In the genomic region with DNA sequence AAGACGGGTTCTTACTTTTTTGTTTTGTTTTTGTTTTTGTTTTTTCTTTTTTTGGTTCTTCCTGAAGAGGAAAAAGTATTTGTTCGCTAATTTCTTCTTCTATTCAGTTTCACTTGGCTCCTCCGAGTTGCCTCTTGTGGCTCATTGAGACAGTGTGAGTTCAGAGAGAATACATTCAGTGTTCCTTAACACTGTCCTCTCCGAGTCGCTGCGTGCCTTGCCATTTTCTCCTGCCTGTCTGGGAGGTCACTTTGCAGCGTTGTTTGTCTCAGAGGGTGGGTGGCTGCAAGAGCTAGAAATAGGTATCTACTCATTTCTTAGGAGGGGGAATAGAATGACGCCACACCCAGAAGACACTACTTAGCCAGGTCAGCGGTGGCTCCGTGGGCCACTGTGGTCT, we compare ENCODE assay signal across 10 mouse cellular contexts.
DNase-seq lines count a peak whose midpoint lies in the region; ATAC-seq and TF ChIP-seq lines count a peak whose summit lies in the region.
"Had no signal": no experiment of that assay in that cellular context is flagged by ENCODE, and none has a peak within 500 bp of the region (broad histone marks: within the 10 kb centered on the region; RNA-seq: fewer than 3 reads in every experiment).

No protein-coding gene starts in this region.

- TF ChIP-seq CTCF in midbrain, postnatal 0 days (IDR thresholded peaks at IDR 0.05): no peak

- H3K27ac ChIP-seq in kidney, embryonic 14.5 days (ENCODE audit: low read depth, low read length): no peak overlapping the region
- no peak overlapping the region for H3K27ac ChIP-seq in midbrain, postnatal 0 days (ENCODE audit: low read depth, low read length)
- no peak overlapping the region for H3K27ac ChIP-seq in midbrain, embryonic 13.5 days
- no peak overlapping the region for H3K27ac ChIP-seq in hindbrain, embryonic 14.5 days
- no peak overlapping the region for H3K27ac ChIP-seq in stomach, embryonic 15.5 days

- no peaks in the 10 kb centered on the region for H3K4me1 ChIP-seq in kidney, embryonic 14.5 days (ENCODE audit: control insufficient read depth, insufficient read depth, low read length)
- H3K4me1 ChIP-seq in midbrain, postnatal 0 days (ENCODE audit: insufficient read depth, low read length): no peaks in the 10 kb centered on the region
- H3K4me1 ChIP-seq in midbrain, embryonic 13.5 days (replicated peaks): no peaks in the 10 kb centered on the region
- 0 out of 2 replicates have a peak, but pooled peaks cover 2% of the 10 kb centered on the region for H3K4me1 ChIP-seq in hindbrain, embryonic 14.5 days (replicated peaks; ENCODE audit: control insufficient read depth, insufficient read depth, low read length)
- no peaks in the 10 kb centered on the region for H3K4me1 ChIP-seq in stomach, embryonic 15.5 days

- no peaks in the 10 kb centered on the region for H3K27me3 ChIP-seq in kidney, embryonic 14.5 days (ENCODE audit: control insufficient read depth, insufficient read depth, low read length)
- H3K27me3 ChIP-seq in midbrain, postnatal 0 days (ENCODE audit: insufficient read depth, low read length): no peaks in the 10 kb centered on the region
- no peaks in the 10 kb centered on the region for H3K27me3 ChIP-seq in midbrain, embryonic 13.5 days
- H3K27me3 ChIP-seq in hindbrain, embryonic 14.5 days (ENCODE audit: control insufficient read depth, insufficient read depth, low read length): no peaks in the 10 kb centered on the region
- H3K27me3 ChIP-seq in stomach, embryonic 15.5 days (replicated peaks): no peaks in the 10 kb centered on the region

- no peak overlapping the region for H3K9ac ChIP-seq in kidney, embryonic 14.5 days (ENCODE audit: low read depth, low read length)
- H3K9ac ChIP-seq in midbrain, postnatal 0 days (replicated peaks; ENCODE audit: low read length, poor library complexity, severe bottlenecking): no peak overlapping the region
- no peak overlapping the region for H3K9ac ChIP-seq in midbrain, embryonic 13.5 days (replicated peaks)
- H3K9ac ChIP-seq in hindbrain, embryonic 14.5 days: no peak overlapping the region
- no peak overlapping the region for H3K9ac ChIP-seq in stomach, embryonic 15.5 days

- peak overlapping the region; percentile 29; the same call in 1 of the 2 replicates for H3K4me2 ChIP-seq in kidney, embryonic 14.5 days (replicated peaks; ENCODE audit: low read depth, low read length)
- H3K4me2 ChIP-seq in midbrain, postnatal 0 days (ENCODE audit: low read depth, low read length, poor library complexity, severe bottlenecking): peak overlapping the region; percentile 29
- H3K4me2 ChIP-seq in midbrain, embryonic 13.5 days (replicated peaks): no peak overlapping the region
- peak overlapping the region; percentile 17; the same call in 1 of the 2 replicates for H3K4me2 ChIP-seq in hindbrain, embryonic 14.5 days (replicated peaks)
- peak overlapping the region; percentile 37; the same call in 1 of the 2 replicates for H3K4me2 ChIP-seq in stomach, embryonic 15.5 days

- no peaks in the 10 kb centered on the region for H3K9me3 ChIP-seq in kidney, embryonic 14.5 days (ENCODE audit: control insufficient read depth, low read length)
- no peaks in the 10 kb centered on the region for H3K9me3 ChIP-seq in midbrain, postnatal 0 days (ENCODE audit: low read length)
- H3K9me3 ChIP-seq in midbrain, embryonic 13.5 days: no peaks in the 10 kb centered on the region
- H3K9me3 ChIP-seq in hindbrain, embryonic 14.5 days (ENCODE audit: control insufficient read depth, low read length): no peaks in the 10 kb centered on the region
- no peaks in the 10 kb centered on the region for H3K9me3 ChIP-seq in stomach, embryonic 15.5 days

- WGBS in kidney, embryonic 14.5 days: 66% methylated on average over 10 of the region's 10 CpGs
- WGBS in midbrain, postnatal 0 days: 67% methylated on average over 10 of the region's 10 CpGs
- WGBS in midbrain, embryonic 13.5 days: 77% methylated on average over 10 of the region's 10 CpGs
- 72% methylated on average over 10 of the region's 10 CpGs for WGBS in hindbrain, embryonic 14.5 days
- WGBS in stomach, embryonic 15.5 days: 65% methylated on average over 10 of the region's 10 CpGs

- no peak overlapping the region for H3K4me3 ChIP-seq in kidney, embryonic 14.5 days (ENCODE audit: low read length)
- H3K4me3 ChIP-seq in midbrain, postnatal 0 days (ENCODE audit: low read depth, low read length): peak overlapping the region; percentile 9; the same call in 1 of the 2 replicates
- H3K4me3 ChIP-seq in midbrain, embryonic 13.5 days (replicated peaks): no peak overlapping the region
- H3K4me3 ChIP-seq in hindbrain, embryonic 14.5 days (replicated peaks; ENCODE audit: low read length): no peak overlapping the region
- peak overlapping the region; percentile 20 for H3K4me3 ChIP-seq in stomach, embryonic 15.5 days (replicated peaks)

- DNase-seq in kidney, adult 11 months: no peak
- DNase-seq in midbrain, postnatal 0 days (ENCODE audit: low spot score): no peak
- no peak for DNase-seq in hindbrain, embryonic 14.5 days (ENCODE audit: low spot score)
- DNase-seq in T-cell, adult 2 months (ENCODE audit: low spot score): no peak
- DNase-seq in gastrocnemius, postnatal 10 days: no peak
- DNase-seq: gastrocnemius, postnatal 36 days; lung, adult 18-20 months had no signal

- no peak for ATAC-seq in kidney, embryonic 14.5 days (ENCODE audit: low FRiP score, low TSS enrichment)
- no peak for ATAC-seq in midbrain, postnatal 0 days (ENCODE audit: low FRiP score)
- ATAC-seq in midbrain, embryonic 13.5 days: no peak
- ATAC-seq in hindbrain, embryonic 14.5 days (ENCODE audit: low FRiP score): no peak
- ATAC-seq in stomach, embryonic 15.5 days (ENCODE audit: insufficient read depth, low FRiP score, low read depth): no peak

- no peaks in the 10 kb centered on the region for H3K36me3 ChIP-seq in kidney, embryonic 14.5 days (ENCODE audit: control insufficient read depth, insufficient read depth, low read length)
- H3K36me3 ChIP-seq in midbrain, postnatal 0 days (ENCODE audit: insufficient read depth, low read length): no peaks in the 10 kb centered on the region
- no peaks in the 10 kb centered on the region for H3K36me3 ChIP-seq in midbrain, embryonic 13.5 days
- H3K36me3 ChIP-seq in hindbrain, embryonic 14.5 days (replicated peaks; ENCODE audit: control insufficient read depth, insufficient read depth): no peaks in the 10 kb centered on the region
- H3K36me3 ChIP-seq in stomach, embryonic 15.5 days: no peaks in the 10 kb centered on the region

Comparison
In these comparisons a context has a peak if more than half of its experiments do, and no peak if none do; other contexts are left out.
1. H3K4me3 ChIP-seq: peak in midbrain, postnatal 0 days (single experiment) and stomach, embryonic 15.5 days (single experiment); none in kidney, embryonic 14.5 days (single experiment), midbrain, embryonic 13.5 days (single experiment) and hindbrain, embryonic 14.5 days (single experiment).